Mouse (Mus musculus) kidney, postnatal 14 days (tissue): ENCODE measurements around the gene Gm10135.
"Not testable (repeated sequence)": the region's sequence is repeated elsewhere in the genome, so short reads cannot be mapped to it uniquely, and the experiment has no call there.

Source experiments
- DNase-seq: peaks from one replicate; pipeline ENCODE4 v3.0.0; 2022; ENCODE audit warnings: mixed read lengths

The Gm10135 gene

GRCm38 (mm10) chr5:72957281-72957680, 17.2 kb downstream of the Gm10135 start:
- no peak for DNase-seq

DNA sequence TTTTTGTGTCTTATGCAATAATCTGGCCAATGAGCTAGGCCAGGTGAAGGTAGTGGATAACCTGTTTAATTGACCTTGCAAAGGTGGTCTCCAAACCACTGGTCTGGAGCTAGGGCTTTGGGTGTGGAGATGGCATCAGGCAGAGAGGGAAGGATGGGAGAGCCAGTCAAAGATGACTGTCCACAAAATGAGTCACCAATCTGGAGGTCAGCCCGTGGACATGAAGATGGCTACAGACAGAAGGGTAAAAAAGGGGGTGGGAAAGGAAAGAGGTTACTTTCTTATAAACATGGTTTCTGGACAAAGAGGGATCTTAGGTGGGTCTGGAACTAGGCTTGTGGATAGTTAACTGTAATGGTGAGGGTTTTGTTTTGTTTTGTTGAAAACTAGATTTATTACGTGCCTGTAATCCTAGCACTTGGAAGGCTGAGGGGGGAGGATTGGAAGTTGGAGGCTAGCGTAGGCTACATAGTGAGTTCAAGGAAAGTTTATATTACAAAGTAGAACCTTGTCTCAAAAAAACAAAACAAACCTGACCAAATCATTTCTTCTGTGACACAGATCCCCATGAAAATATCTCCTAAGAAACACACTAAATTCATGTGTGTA, 20.4 kb downstream of the Gm10135 start:
- DNase-seq, result no peak

GRCm38 (mm10) chr5:72950252-72950651, 24.2 kb downstream of the Gm10135 start:
- DNase-seq, result no peak

DNA sequence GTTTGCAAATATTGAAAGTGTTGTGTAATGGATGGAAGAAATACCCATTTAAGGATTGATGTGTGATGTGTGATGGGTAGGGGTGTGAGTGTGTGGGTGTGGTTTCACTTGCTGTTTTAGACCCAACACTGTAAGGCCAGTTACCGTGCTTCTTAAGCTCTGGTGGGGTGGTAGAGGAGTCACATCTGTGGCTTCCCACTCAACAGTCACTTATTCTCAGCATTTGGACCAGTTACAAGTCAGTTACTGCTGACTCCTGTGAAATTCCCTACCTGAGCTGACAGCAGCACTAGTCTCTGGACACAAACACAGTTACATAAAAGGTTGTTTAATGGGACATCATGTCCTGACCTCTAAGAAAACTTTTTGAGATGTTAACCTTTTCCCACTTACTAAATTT, 26.4 kb downstream of the Gm10135 start:
- DNase-seq, result peak; percentile 40

GRCm38 (mm10) chr5:72940906-72941432, 33.5 kb downstream of the Gm10135 start:
- DNase-seq, result no peak

DNA sequence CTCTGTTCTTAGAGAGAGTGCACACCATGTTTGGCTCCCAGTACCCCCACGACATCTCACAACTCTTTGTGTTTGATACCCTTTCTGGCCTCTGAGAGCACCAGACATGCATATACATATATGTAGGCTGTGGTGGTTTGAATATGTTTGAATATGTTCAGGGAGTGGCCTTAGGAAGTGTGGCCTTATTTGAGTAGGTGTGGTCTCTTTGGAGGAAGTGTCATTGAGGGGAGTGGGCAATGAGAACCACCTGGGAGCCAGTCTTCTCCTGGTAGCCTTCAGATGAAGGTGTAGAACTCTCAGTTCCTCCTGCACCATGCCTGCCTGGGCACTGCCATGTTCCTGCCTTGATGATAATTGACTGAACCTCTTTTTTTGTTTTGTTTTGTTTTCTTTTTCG, 35.2 kb downstream of the Gm10135 start:
- no peak for DNase-seq

DNA sequence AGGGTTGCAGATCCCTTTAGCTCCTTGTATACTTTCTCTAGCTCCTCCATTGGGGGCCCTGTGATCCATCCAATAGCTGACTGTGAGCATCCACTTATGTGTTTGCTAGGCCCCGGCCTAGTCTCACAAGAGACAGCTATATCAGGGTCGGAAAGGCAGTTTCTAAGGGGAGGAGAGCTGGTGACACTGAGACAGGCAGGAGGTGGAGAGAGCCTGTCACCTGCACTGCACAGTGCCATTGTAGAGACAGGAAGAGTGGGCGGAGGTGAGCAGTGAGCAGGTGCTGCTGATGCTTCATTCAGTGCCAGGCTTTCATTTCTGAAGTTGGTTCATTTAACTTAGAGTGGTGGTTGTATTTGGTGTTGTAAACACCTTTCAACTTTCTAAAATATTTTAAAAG, 36.1 kb downstream of the Gm10135 start:
- not testable (repeated sequence) for DNase-seq

DNA sequence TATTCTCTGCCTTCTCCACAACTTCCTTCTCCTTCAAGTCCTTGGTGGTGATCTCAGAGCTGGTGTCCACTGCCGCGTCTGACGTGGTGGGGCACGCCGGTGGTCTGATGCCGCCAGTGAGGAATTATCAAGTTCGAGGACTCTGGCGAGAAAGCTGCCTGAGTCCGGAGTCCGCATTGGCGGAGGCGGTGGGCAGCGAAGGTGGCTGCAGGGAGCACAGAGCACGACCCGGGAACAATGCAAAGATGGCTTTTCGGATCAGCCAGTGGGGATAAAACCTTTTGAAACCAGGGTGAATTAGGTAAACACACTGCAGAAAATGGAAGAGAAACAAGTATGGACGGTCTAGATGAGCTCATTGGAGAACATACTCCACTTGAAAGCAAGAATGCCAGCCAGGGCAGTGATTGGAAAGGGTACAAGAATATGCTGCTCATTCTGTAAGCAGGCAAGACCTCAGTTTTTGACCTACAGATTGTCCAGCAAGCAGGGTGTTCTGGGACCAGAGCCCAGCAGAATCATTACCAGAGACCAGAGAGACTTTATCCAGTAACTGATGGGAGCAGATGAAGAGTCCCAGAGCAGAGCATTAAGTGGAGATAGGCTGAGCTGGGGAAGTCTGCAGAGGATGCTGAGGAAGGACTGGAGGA, 41.4 kb downstream of the Gm10135 start:
- DNase-seq, result no peak

- DNase-seq, result no peak
Measured at GRCm38 (mm10) chr5:72927074-72927473, 47.4 kb downstream of the Gm10135 start.

GRCm38 (mm10) chr5:72922796-72923195, 51.7 kb downstream of the Gm10135 start:
- DNase-seq, result no peak

DNA sequence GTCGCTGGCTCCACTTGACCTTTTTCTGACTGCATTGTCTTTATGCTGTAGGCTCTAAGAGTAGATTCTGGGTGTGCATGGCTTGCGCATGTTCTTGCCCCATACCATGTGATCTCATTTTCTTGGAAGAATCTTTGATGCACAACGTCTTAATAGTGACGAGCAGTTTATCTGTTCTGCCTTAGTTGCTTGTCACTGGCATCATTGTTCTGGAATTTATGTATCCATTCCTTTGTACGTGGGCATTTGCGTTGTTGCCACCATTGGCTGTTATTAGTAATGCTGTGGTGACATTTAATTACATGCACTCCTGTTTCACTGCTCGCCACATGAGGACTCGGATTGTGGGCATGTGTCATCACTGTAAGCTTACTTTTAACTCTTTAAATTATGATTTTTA, 53.3 kb downstream of the Gm10135 start:
- no peak for DNase-seq

GRCm38 (mm10) chr5:72920416-72920815, 54.1 kb downstream of the Gm10135 start:
- DNase-seq, result no peak

DNA sequence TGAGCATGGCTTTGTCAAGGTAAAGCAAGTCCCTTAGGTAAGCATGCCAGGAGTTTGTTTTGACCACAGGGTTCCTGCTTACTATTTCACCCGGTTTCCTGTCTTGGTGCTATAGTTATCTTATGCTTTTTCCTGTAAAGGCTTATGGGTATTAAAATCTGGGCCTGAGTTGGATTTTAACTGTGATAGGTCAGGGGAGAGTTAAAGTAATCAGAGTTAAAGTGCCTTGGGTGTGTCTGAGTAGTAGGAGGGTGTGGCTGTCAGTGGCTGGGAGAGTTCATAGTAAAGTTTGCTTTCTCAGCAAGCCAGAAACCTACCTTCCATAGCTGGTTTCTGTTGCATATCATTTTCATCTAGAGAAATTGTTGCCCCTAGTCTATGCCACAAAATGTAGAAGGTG, 57.7 kb downstream of the Gm10135 start:
- no peak for DNase-seq

DNA sequence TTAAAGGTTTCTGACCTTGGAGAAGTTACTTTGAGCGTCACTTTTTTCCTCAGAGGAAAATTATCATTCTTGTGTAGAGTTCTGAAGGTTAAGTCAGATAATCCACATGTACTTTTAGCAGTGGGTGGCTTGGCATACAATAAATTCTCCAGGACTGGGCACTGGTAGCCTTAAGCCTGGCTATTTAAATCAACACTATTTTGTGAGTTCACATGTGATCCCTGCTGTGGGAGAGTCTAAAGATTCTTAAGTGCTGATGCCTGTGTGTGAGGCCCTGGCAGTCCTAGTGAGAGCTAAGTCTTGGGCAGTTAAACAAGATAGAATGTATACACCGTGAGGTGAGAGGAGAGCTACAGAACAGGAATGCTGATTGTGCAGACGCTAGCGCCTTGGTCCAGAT, 58.5 kb downstream of the Gm10135 start:
- DNase-seq, result no peak
